Mouse (Mus musculus) cortical plate, adult 2 months (tissue): ENCODE measurements around the gene 1810046K07Rik.

Source experiments
- CTCF ChIP-seq: fragments of 200-500 bp; IDR thresholded peaks from 2 replicates; pipeline ENCODE4 v1.5.1; 2011; ENCODE audit warnings: mild to moderate bottlenecking, control low read depth, low read length; ENCODE audit not compliant: insufficient read depth; ENCODE audit errors: extremely low read depth
- POLR2A ChIP-seq: fragments of 200-500 bp; IDR thresholded peaks from 2 replicates; pipeline ENCODE4 v1.6.1; 2011; ENCODE audit warnings: mild to moderate bottlenecking, low read length, control low read depth; ENCODE audit not compliant: insufficient read depth; ENCODE audit errors: extremely low read depth

GRCm38 (mm10) chr9:51328731-51329130, at the start of gene 1810046K07Rik:
- TF ChIP-seq CTCF (no peak), POLR2A (no peak)
